14 mouse cellular contexts compared by ENCODE assay signal in the genomic region with DNA sequence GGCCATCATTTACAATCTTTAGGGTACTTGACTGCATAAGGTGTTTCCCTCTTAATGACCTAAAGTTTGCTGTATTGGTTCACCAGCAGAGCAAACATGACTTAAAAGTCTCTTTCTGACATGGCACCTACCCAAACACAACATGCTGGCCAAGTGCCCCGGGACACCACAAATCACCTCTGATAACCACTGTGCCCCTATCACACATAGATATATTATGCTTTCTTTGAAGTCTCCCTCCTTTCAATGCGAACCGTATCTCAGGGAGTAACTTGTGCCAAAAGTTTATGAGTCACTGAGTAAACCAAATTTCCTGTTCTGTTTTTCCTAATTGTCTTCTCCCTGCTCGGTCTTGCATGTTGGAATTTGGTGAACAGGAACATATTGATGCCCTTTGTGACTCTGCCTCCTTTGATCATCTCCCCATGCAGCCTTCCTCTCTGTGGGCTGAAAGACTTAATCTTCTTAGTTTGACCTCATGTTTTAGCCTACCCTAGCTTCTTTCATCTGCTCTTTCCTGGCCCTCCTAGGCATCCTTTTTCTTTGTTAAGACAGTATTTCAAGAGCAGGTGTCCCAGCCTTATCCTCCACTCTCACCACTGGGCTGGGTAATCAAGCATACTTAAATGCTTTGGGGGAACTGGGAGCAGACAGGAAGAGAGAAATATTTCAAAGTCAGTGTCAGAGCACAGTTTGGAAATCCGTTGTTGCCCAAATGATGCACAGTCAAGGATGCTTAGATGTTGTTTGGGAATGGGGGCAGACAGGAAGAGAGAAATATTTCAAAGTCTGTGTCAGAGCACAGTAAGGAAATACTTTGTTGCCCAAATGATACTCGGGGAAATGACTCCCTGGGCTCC.
A peak's percentile ranks its signal among the peaks of the same experiment; 100 is the strongest.
DNase-seq lines count a peak whose midpoint lies in the region; ATAC-seq and TF ChIP-seq lines count a peak whose summit lies in the region.
"Had no signal": no experiment of that assay in that cellular context is flagged by ENCODE, and none has a peak within 500 bp of the region (broad histone marks: within the 10 kb centered on the region; RNA-seq: fewer than 3 reads in every experiment).

No protein-coding gene starts in this region.

- no peak overlapping the region for H3K27ac ChIP-seq in kidney, postnatal 0 days
- H3K27ac ChIP-seq: gastrocnemius, adult 2 months; heart, embryonic 13.5 days; hindbrain, embryonic 12.5 days had no signal

- ATAC-seq in kidney, postnatal 0 days (replicated peaks; ENCODE audit: low FRiP score, low read depth) = peak; percentile 61; the same call in 1 of the 2 replicates
- ATAC-seq in Patski = peak; percentile 60
- no peak for ATAC-seq in granulocyte monocyte progenitor cell, adult 5-6 weeks (replicated peaks; ENCODE audit: poor library complexity, severe bottlenecking)
- ATAC-seq: liver, postnatal 0 days had no signal

- H3K9me3 ChIP-seq in kidney, postnatal 0 days (replicated peaks; ENCODE audit: low read length) = no peaks in the 10 kb centered on the region
- H3K9me3 ChIP-seq: heart, embryonic 13.5 days; hindbrain, embryonic 12.5 days had no signal

- no peaks in the 10 kb centered on the region for H3K36me3 ChIP-seq in kidney, postnatal 0 days (ENCODE audit: insufficient read depth, low read length)
- H3K36me3 ChIP-seq: heart, embryonic 13.5 days; hindbrain, embryonic 12.5 days had no signal

- H3K4me3 ChIP-seq in kidney, postnatal 0 days (replicated peaks; ENCODE audit: low read depth, low read length) = no peak overlapping the region
- H3K4me3 ChIP-seq: erythroblast, embryonic 14.5 days; gastrocnemius, adult 2 months; heart, embryonic 13.5 days; hindbrain, embryonic 12.5 days had no signal

- in situ Hi-C loops in Patski (cut with MboI; ENCODE audit: low pct_unique_long_range_greater_than_20kb) = no loop called here

- TF ChIP-seq CTCF in kidney, postnatal 0 days (IDR thresholded peaks at IDR 0.05; ENCODE audit: low read depth) = no peak
- no peak for TF ChIP-seq CTCF in Patski (IDR thresholded peaks at IDR 0.05)

- peak; percentile 80 for DNase-seq in kidney, postnatal 0 days (ENCODE audit: low spot score)
- no peak for DNase-seq in kidney, adult 8-10 months
- peak; percentile 42 for DNase-seq in Patski (ENCODE audit: low read depth, low spot score)
- peak; percentile 4 for DNase-seq in brain, adult 2 months (ENCODE audit: low read depth, low spot score)
- peak; percentile 24 for DNase-seq in ovary, postnatal 14 days (ENCODE audit: low spot score)
- DNase-seq in urinary bladder, postnatal 10 days (ENCODE audit: low spot score) = no peak
- DNase-seq: gastrocnemius, adult 2 months; liver, postnatal 0 days; right cerebral cortex, postnatal 25 days; thymus, postnatal 4 days had no signal

- no peak overlapping the region for H3K9ac ChIP-seq in kidney, postnatal 0 days (ENCODE audit: low read depth, low read length)
- H3K9ac ChIP-seq: heart, embryonic 13.5 days; hindbrain, embryonic 12.5 days; liver, postnatal 0 days had no signal

- POLR2A ChIA-PET in Patski (lab: Charles Lee) = no interaction called here

- WGBS in kidney, postnatal 0 days = 3% methylated on average over 6 of the region's 6 CpGs

- no peaks in the 10 kb centered on the region for H3K27me3 ChIP-seq in kidney, postnatal 0 days (ENCODE audit: insufficient read depth, low read length)
- H3K27me3 ChIP-seq in Patski = no peaks in the 10 kb centered on the region
- H3K27me3 ChIP-seq: hindbrain, embryonic 12.5 days had no signal

- CTCF ChIA-PET in Patski (lab: Charles Lee) = no interaction called here

- H3K4me1 ChIP-seq in kidney, postnatal 0 days (replicated peaks; ENCODE audit: insufficient read depth, low read length) = no peaks in the 10 kb centered on the region; the same call in 1 of the 2 replicates
- H3K4me1 ChIP-seq: hindbrain, embryonic 12.5 days had no signal

- no peak overlapping the region for H3K4me2 ChIP-seq in kidney, postnatal 0 days (ENCODE audit: low read length)
- H3K4me2 ChIP-seq: heart, embryonic 13.5 days; hindbrain, embryonic 12.5 days had no signal

Comparison
In these comparisons a context has a peak if more than half of its experiments do, and no peak if none do; other contexts are left out.
1. DNase-seq: peak in kidney, postnatal 0 days (single experiment), Patski (single experiment), brain, adult 2 months (single experiment) and ovary, postnatal 14 days (single experiment); none in kidney, adult 8-10 months (0 of 2) and urinary bladder, postnatal 10 days (single experiment).